In the genomic region with DNA sequence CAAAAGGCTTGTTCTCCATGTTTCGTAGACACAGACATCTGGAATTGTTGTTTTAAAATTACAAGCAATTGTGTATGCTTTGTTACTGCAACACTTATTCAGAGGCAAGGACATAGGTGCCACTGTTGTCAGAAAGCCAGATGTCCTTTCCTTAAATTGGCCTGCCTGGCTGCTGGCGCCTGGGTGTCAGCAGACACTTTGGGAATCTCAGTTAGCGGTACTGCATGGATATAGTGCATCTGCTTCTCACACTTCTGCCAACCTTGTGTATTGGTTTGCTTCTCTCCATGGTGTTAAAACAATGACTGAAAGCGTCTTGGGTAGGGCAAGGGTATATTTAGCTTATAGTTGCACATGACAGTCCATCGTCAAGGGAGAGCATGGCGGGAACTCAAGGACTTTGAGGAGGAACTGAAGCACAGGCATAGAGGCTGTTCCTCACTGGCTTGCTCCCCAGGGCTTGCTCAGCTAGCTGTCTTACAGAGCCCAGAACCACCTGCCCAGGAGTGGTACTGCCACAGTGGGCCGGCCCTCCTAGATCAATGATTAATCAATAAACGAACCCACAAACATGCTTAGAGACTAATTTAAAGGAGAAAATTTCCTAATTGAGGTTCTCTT, we compare ENCODE assay signal across 19 mouse cellular contexts. TPM values are rescaled to one million over a fixed set of nuclear protein-coding genes. Genes with fewer than 3 reads are reported as not detected.
DNase-seq lines count a peak whose midpoint lies in the region; ATAC-seq and TF ChIP-seq lines count a peak whose summit lies in the region.
"Had no signal": no experiment of that assay in that cellular context is flagged by ENCODE, and none has a peak within 500 bp of the region (broad histone marks: within the 10 kb centered on the region; RNA-seq: fewer than 3 reads in every experiment).

No protein-coding gene starts in this region.

- H3K4me2 ChIP-seq in heart, embryonic 13.5 days, result peak overlapping the region; percentile 43
- H3K4me2 ChIP-seq in limb, embryonic 14.5 days (replicated peaks; ENCODE audit: low read depth, low read length, severe bottlenecking), result no peak overlapping the region
- peak overlapping the region; percentile 39; the same call in 1 of the 2 replicates for H3K4me2 ChIP-seq in lung, embryonic 16.5 days (ENCODE audit: low read depth, low read length)
- H3K4me2 ChIP-seq in stomach, embryonic 15.5 days, result peak overlapping the region; percentile 23; the same call in 1 of the 2 replicates
- H3K4me2 ChIP-seq: liver, embryonic 11.5 days had no signal

- H3K9ac ChIP-seq in heart, embryonic 13.5 days, result no peak overlapping the region
- H3K9ac ChIP-seq in limb, embryonic 14.5 days (ENCODE audit: low read depth, low read length, severe bottlenecking), result no peak overlapping the region
- H3K9ac ChIP-seq in lung, embryonic 16.5 days (ENCODE audit: low read length), result no peak overlapping the region; the same call in 1 of the 2 replicates
- no peak overlapping the region for H3K9ac ChIP-seq in stomach, embryonic 15.5 days

- no peak for TF ChIP-seq POLR2A in limb, embryonic 14.5 days (IDR thresholded peaks at IDR 0.05; ENCODE audit: borderline replicate concordance, extremely low read depth, insufficient read depth, insufficient read length)

- H3K27ac ChIP-seq in heart, embryonic 13.5 days (replicated peaks), result peak overlapping the region; percentile 48
- peak overlapping the region; percentile 58; the same call in 1 of the 2 replicates for H3K27ac ChIP-seq in limb, embryonic 14.5 days (replicated peaks; ENCODE audit: low read depth, low read length)
- H3K27ac ChIP-seq in limb, embryonic 10.5 days, result no peak overlapping the region
- peak overlapping the region; percentile 52 for H3K27ac ChIP-seq in lung, embryonic 16.5 days (ENCODE audit: low read length)
- peak overlapping the region; percentile 61; the same call in 1 of the 2 replicates for H3K27ac ChIP-seq in stomach, embryonic 15.5 days
- no peak overlapping the region for H3K27ac ChIP-seq in midbrain, embryonic 10.5 days (replicated peaks)
- H3K27ac ChIP-seq: hindbrain, postnatal 0 days; macrophage had no signal

- no peaks in the 10 kb centered on the region for H3K36me3 ChIP-seq in heart, embryonic 13.5 days
- H3K36me3 ChIP-seq in limb, embryonic 14.5 days (ENCODE audit: control insufficient read depth, insufficient read depth, low read length), result no peaks in the 10 kb centered on the region
- H3K36me3 ChIP-seq in limb, embryonic 10.5 days, result no peaks in the 10 kb centered on the region
- H3K36me3 ChIP-seq in lung, embryonic 16.5 days (ENCODE audit: control insufficient read depth, insufficient read depth, low read length), result no peaks in the 10 kb centered on the region
- H3K36me3 ChIP-seq in stomach, embryonic 15.5 days, result no peaks in the 10 kb centered on the region
- H3K36me3 ChIP-seq in midbrain, embryonic 10.5 days, result no peaks in the 10 kb centered on the region

- H3K27me3 ChIP-seq in heart, embryonic 13.5 days (replicated peaks), result no peaks in the 10 kb centered on the region
- no peaks in the 10 kb centered on the region for H3K27me3 ChIP-seq in limb, embryonic 14.5 days (ENCODE audit: control insufficient read depth, insufficient read depth, low read length)
- H3K27me3 ChIP-seq in limb, embryonic 10.5 days (ENCODE audit: low read depth, poor library complexity, severe bottlenecking), result no peaks in the 10 kb centered on the region
- H3K27me3 ChIP-seq in lung, embryonic 16.5 days (ENCODE audit: control insufficient read depth, insufficient read depth, low read depth, low read length), result no peaks in the 10 kb centered on the region
- no peaks in the 10 kb centered on the region for H3K27me3 ChIP-seq in stomach, embryonic 15.5 days (replicated peaks)
- H3K27me3 ChIP-seq in midbrain, embryonic 10.5 days (ENCODE audit: low read depth, poor library complexity, severe bottlenecking), result no peaks in the 10 kb centered on the region

- no peak overlapping the region for H3K4me3 ChIP-seq in heart, embryonic 13.5 days
- no peak overlapping the region for H3K4me3 ChIP-seq in limb, embryonic 14.5 days (replicated peaks; ENCODE audit: low read length)
- H3K4me3 ChIP-seq in limb, embryonic 10.5 days, result no peak overlapping the region
- peak overlapping the region; percentile 10; the same call in 1 of the 2 replicates for H3K4me3 ChIP-seq in lung, embryonic 16.5 days (ENCODE audit: low read length)
- H3K4me3 ChIP-seq in stomach, embryonic 15.5 days (replicated peaks), result no peak overlapping the region
- no peak overlapping the region for H3K4me3 ChIP-seq in midbrain, embryonic 10.5 days

- H3K4me1 ChIP-seq in heart, embryonic 13.5 days, result peaks cover 5% of the 10 kb centered on the region
- H3K4me1 ChIP-seq in limb, embryonic 14.5 days (ENCODE audit: control insufficient read depth, insufficient read depth, low read length), result peaks cover 3% of the 10 kb centered on the region; the same call in 1 of the 2 replicates
- no peaks in the 10 kb centered on the region for H3K4me1 ChIP-seq in limb, embryonic 10.5 days
- H3K4me1 ChIP-seq in lung, embryonic 16.5 days (replicated peaks; ENCODE audit: control insufficient read depth, insufficient read depth, low read length), result peaks cover 11% of the 10 kb centered on the region
- H3K4me1 ChIP-seq in stomach, embryonic 15.5 days, result 0 out of 2 replicates have a peak, but pooled peaks cover 5% of the 10 kb centered on the region
- no peaks in the 10 kb centered on the region for H3K4me1 ChIP-seq in midbrain, embryonic 10.5 days

- WGBS in heart, embryonic 13.5 days, result 65% methylated on average over 8 of the region's 8 CpGs
- 72% methylated on average over 8 of the region's 8 CpGs for WGBS in limb, embryonic 14.5 days
- 91% methylated on average over 8 of the region's 8 CpGs for WGBS in limb, embryonic 10.5 days
- 66% methylated on average over 8 of the region's 8 CpGs for WGBS in lung, embryonic 16.5 days
- WGBS in stomach, embryonic 15.5 days, result 81% methylated on average over 8 of the region's 8 CpGs
- 89% methylated on average over 8 of the region's 8 CpGs for WGBS in midbrain, embryonic 10.5 days

- no peak for DNase-seq in heart, postnatal 25 days (ENCODE audit: low spot score)
- no peak for DNase-seq in limb, embryonic 14.5 days (ENCODE audit: low spot score)
- DNase-seq in limb, embryonic 10.5 days (ENCODE audit: low spot score), result no peak
- DNase-seq in midbrain, embryonic 10.5 days (ENCODE audit: low spot score), result no peak
- DNase-seq in left cerebral cortex, adult 9 months (ENCODE audit: low spot score in 2 of 2), result no peak
- DNase-seq: adrenal gland, postnatal 10 days; cerebellum, adult 11-12 months; gastrocnemius, postnatal 10 days; heart, postnatal 14 days; midbrain, embryonic 14.5 days had no signal

- intact Hi-C loops in heart, postnatal 25 days (cut with DNase I), result no loop called here

- no peaks in the 10 kb centered on the region for H3K9me3 ChIP-seq in heart, embryonic 13.5 days
- no peaks in the 10 kb centered on the region for H3K9me3 ChIP-seq in limb, embryonic 14.5 days (ENCODE audit: control insufficient read depth, low read length)
- H3K9me3 ChIP-seq in limb, embryonic 10.5 days (replicated peaks), result no peaks in the 10 kb centered on the region
- H3K9me3 ChIP-seq in lung, embryonic 16.5 days (ENCODE audit: control insufficient read depth, low read length), result no peaks in the 10 kb centered on the region
- H3K9me3 ChIP-seq in stomach, embryonic 15.5 days, result no peaks in the 10 kb centered on the region
- H3K9me3 ChIP-seq in midbrain, embryonic 10.5 days (replicated peaks), result no peaks in the 10 kb centered on the region

- ATAC-seq in heart, embryonic 13.5 days (ENCODE audit: extremely low read depth, insufficient number of reproducible peaks, low FRiP score, low TSS enrichment), result no peak
- ATAC-seq in limb, embryonic 14.5 days (ENCODE audit: low FRiP score, low read depth), result 0 out of 2 replicates have a peak, but pooled peaks have one; percentile 57
- peak; percentile 70 for ATAC-seq in lung, embryonic 16.5 days (ENCODE audit: low read depth)
- ATAC-seq in stomach, embryonic 15.5 days (ENCODE audit: insufficient read depth, low FRiP score, low read depth), result no peak
- ATAC-seq: hindbrain, postnatal 0 days had no signal

RNA-seq across cellular contexts. Expression of gene Cxcl15, which starts 38.5 kb away (rescaled TPM):
- 0.52 and 0.56 TPM in 2 replicates for polyA plus RNA-seq in heart, embryonic 13.5 days (2015; fragmentation: Nextera tagmentation; extraction: Ambion mirVana)
- not detected for total RNA-seq in heart, postnatal 25 days (2021)
- 0.09 and 0.28 TPM in 2 replicates for polyA plus RNA-seq in limb, embryonic 14.5 days (2012; rRNA removed)
- 0.33 and 0.44 TPM in 2 replicates for polyA plus RNA-seq in limb, embryonic 14.5 days (2014; fragmentation: Nextera tagmentation; extraction: Ambion mirVana)
- not detected in 2 replicates for polyA plus RNA-seq in limb, embryonic 10.5 days (2016; fragmentation: Nextera tagmentation; extraction: Ambion mirVana)
- 25.4 and 40.0 TPM in 2 replicates for polyA plus RNA-seq in lung, embryonic 16.5 days (2015; fragmentation: Nextera tagmentation; extraction: Ambion mirVana)
- 1.6 and 1.7 TPM in 2 replicates for polyA plus RNA-seq in stomach, embryonic 15.5 days (2015; fragmentation: Nextera tagmentation; extraction: Ambion mirVana)
- not detected in 2 replicates for polyA plus RNA-seq in midbrain, embryonic 10.5 days (2016; fragmentation: Nextera tagmentation; extraction: Ambion mirVana)
- total RNA-seq: adrenal gland, postnatal 10 days; gastrocnemius, postnatal 10 days; hindbrain, postnatal 0 days; layer of hippocampus, postnatal 14 days; left cerebral cortex, postnatal 14 days had no signal
- polyA plus RNA-seq: forebrain, embryonic 11.5 days; hindbrain, postnatal 0 days; liver, embryonic 11.5 days; macrophage; midbrain, embryonic 14.5 days had no signal

RNA-seq across cellular contexts. Expression of gene Cxcl3, which starts 47.0 kb away (rescaled TPM):
- not detected in 2 replicates for polyA plus RNA-seq in heart, embryonic 13.5 days (2015; fragmentation: Nextera tagmentation; extraction: Ambion mirVana)
- not detected for total RNA-seq in heart, postnatal 25 days (2021)
- 0.40 and 0.63 TPM in 2 replicates for polyA plus RNA-seq in limb, embryonic 14.5 days (2012; rRNA removed)
- 0.66 TPM in 1 of 2 replicates, not detected in the other for polyA plus RNA-seq in limb, embryonic 14.5 days (2014; fragmentation: Nextera tagmentation; extraction: Ambion mirVana)
- not detected in 2 replicates for polyA plus RNA-seq in limb, embryonic 10.5 days (2016; fragmentation: Nextera tagmentation; extraction: Ambion mirVana)
- polyA plus RNA-seq in lung, embryonic 16.5 days (2015; fragmentation: Nextera tagmentation; extraction: Ambion mirVana), result not detected in 2 replicates
- polyA plus RNA-seq in stomach, embryonic 15.5 days (2015; fragmentation: Nextera tagmentation; extraction: Ambion mirVana), result not detected in 2 replicates
- not detected in 2 replicates for polyA plus RNA-seq in midbrain, embryonic 10.5 days (2016; fragmentation: Nextera tagmentation; extraction: Ambion mirVana)
- total RNA-seq: adrenal gland, postnatal 10 days; gastrocnemius, postnatal 10 days; heart, postnatal 14 days; hindbrain, postnatal 0 days; layer of hippocampus, postnatal 14 days; left cerebral cortex, postnatal 14 days had no signal
- polyA plus RNA-seq: forebrain, embryonic 11.5 days; midbrain, embryonic 14.5 days had no signal

RNA-seq across cellular contexts. Expression of gene Cxcl1, which starts 58.2 kb away (rescaled TPM):
- polyA plus RNA-seq in heart, embryonic 13.5 days (2015; fragmentation: Nextera tagmentation; extraction: Ambion mirVana), result 0.45 and 0.69 TPM in 2 replicates
- total RNA-seq in heart, postnatal 25 days (2021), result under 1 TPM; 0.55 to 0.64 TPM
- 2.3 and 2.9 TPM in 2 replicates for polyA plus RNA-seq in limb, embryonic 14.5 days (2012; rRNA removed)
- polyA plus RNA-seq in limb, embryonic 14.5 days (2014; fragmentation: Nextera tagmentation; extraction: Ambion mirVana), result 1.8 and 2.8 TPM in 2 replicates
- polyA plus RNA-seq in limb, embryonic 10.5 days (2016; fragmentation: Nextera tagmentation; extraction: Ambion mirVana), result 0.16 and 0.64 TPM in 2 replicates
- 0.41 and 1.0 TPM in 2 replicates for polyA plus RNA-seq in lung, embryonic 16.5 days (2015; fragmentation: Nextera tagmentation; extraction: Ambion mirVana)
- 0.85 and 1.1 TPM in 2 replicates for polyA plus RNA-seq in stomach, embryonic 15.5 days (2015; fragmentation: Nextera tagmentation; extraction: Ambion mirVana)
- polyA plus RNA-seq in midbrain, embryonic 10.5 days (2016; fragmentation: Nextera tagmentation; extraction: Ambion mirVana), result not detected in 2 replicates
- total RNA-seq: hindbrain, postnatal 0 days had no signal
- polyA plus RNA-seq: forebrain, embryonic 11.5 days; midbrain, embryonic 14.5 days had no signal

Comparison
In these comparisons a context has a peak if more than half of its experiments do, and no peak if none do; other contexts are left out.
1. H3K27ac ChIP-seq: peak in heart, embryonic 13.5 days (single experiment), limb, embryonic 14.5 days (single experiment), lung, embryonic 16.5 days (single experiment) and stomach, embryonic 15.5 days (single experiment); none in limb, embryonic 10.5 days (single experiment) and midbrain, embryonic 10.5 days (single experiment).
2. ATAC-seq: peak in limb, embryonic 14.5 days (single experiment) and lung, embryonic 16.5 days (single experiment); none in heart, embryonic 13.5 days (single experiment) and stomach, embryonic 15.5 days (single experiment).